Mouse (Mus musculus) megakaryocyte, embryonic 14.5 days (primary cell): Measurements from ENCODE around the gene Siae. TPM values are rescaled to one million over a fixed set of nuclear protein-coding genes. Genes with fewer than 3 reads are reported as not detected.

ENCODE experiments used
- H3K27me3 ChIP-seq: replicated peaks from 2 replicates; pipeline ENCODE3; 2012; ENCODE audit warnings: inconsistent platforms
- H3K36me3 ChIP-seq: replicated peaks from 2 replicates; pipeline ENCODE3; 2012; ENCODE audit warnings: low read length, inconsistent platforms, mixed read lengths
- H3K4me1 ChIP-seq: 2 replicates; pipeline ENCODE4 v1.6.1; 2012; ENCODE audit warnings: inconsistent platforms
- H3K4me3 ChIP-seq: replicated peaks from 2 replicates; pipeline ENCODE3; 2012; ENCODE audit warnings: moderate library complexity, mild to moderate bottlenecking, inconsistent platforms
- H3K9me3 ChIP-seq: 2 replicates; pipeline ENCODE4 v1.6.1; 2012; ENCODE audit warnings: inconsistent platforms
- FLI1 ChIP-seq: IDR thresholded peaks from 2 replicates; pipeline ENCODE4 v1.6.1; 2012; ENCODE audit warnings: low read length, inconsistent platforms, mixed read lengths
- GATA1 ChIP-seq: IDR thresholded peaks from 3 replicates; pipeline ENCODE4 v1.6.1; 2012; ENCODE audit warnings: mixed read lengths, low read length, inconsistent platforms, borderline replicate concordance
- polyA plus RNA-seq: library from polyadenylated mRNA; stranded (reverse); fragments of >175 nt; gene quantifications from 2 replicates; pipeline ENCODE4 v1.2.3, GENCODE M21; 2012; ENCODE audit warnings: low replicate concordance; ENCODE audit not compliant: insufficient read depth

Gene Siae
- polyA plus RNA-seq, 1 experiment: 0.40 TPM

DNA sequence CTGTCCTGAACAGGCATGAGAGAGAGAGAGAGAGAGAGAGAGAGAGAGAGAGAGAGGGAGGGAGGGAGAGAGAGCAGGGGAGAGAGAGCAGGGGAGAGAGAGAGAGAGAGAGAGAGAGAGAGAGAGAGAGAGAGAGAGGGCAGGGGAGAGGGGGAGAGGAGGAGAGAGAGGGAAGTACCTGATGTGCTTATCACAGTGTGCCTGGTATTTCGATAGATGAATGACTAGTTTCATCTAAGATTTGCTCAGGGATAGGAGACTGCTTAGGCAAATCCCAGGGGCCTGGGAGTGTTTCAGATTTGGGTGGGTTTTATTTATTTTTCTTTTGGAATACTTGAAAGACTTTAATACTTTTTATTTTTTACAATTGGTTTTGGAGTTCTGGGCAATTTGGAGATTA lies 107.7 kb downstream of the Siae start:
- Histone ChIP-seq H3K9me3 (no peaks in the 10 kb centered on the region), H3K4me1 (peaks cover 11% of the 10 kb centered on the region; the same call in 1 of the 2 replicates), H3K27me3 (peaks cover 25% of the 10 kb centered on the region), H3K36me3 (no peaks in the 10 kb centered on the region), H3K4me3 (no peak overlapping the region)
- TF ChIP-seq GATA1: no peak
- TF ChIP-seq FLI1: no peak

- peaks cover 32% of the 10 kb centered on the region for H3K27me3 ChIP-seq
- no peaks in the 10 kb centered on the region for H3K36me3 ChIP-seq
These were observed 109.1 kb downstream of the Siae start for GRCm38 (mm10) chr9:37664604-37665003.

DNA sequence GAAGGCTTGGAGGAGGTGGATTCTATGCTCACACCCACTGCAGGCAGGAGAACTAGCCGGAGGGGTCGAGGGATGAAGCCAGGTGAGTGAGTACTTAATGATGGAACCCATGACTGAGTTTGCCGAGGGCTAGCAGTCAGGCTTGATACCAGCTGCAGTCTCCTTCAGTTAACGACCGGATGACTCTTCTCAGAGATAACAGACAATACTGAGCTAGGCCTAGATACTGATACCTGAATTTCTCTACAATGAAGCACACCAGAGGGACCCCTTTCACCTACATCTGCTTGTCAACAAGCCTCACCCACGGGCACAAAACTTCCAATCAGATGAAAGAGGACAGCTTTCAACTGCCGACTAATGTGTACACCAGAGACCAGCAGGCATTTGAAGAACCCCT lies 110.5 kb downstream of the Siae start:
- Histone ChIP-seq H3K4me1 (peaks cover 3% of the 10 kb centered on the region), H3K4me3 (no peak overlapping the region), H3K27me3 (peaks cover 32% of the 10 kb centered on the region), H3K9me3 (no peaks in the 10 kb centered on the region), H3K36me3 (no peaks in the 10 kb centered on the region)
- TF ChIP-seq FLI1: no peak
- no peak for TF ChIP-seq GATA1

More at GRCm38 (mm10) chr9:37664604-37665003, 109.1 kb downstream of the Siae start:
- H3K9me3 ChIP-seq: no peaks in the 10 kb centered on the region
- H3K4me1 ChIP-seq: peaks cover 3% of the 10 kb centered on the region
- no peak overlapping the region for H3K4me3 ChIP-seq
- TF ChIP-seq GATA1 (no peak), FLI1 (no peak)

DNA sequence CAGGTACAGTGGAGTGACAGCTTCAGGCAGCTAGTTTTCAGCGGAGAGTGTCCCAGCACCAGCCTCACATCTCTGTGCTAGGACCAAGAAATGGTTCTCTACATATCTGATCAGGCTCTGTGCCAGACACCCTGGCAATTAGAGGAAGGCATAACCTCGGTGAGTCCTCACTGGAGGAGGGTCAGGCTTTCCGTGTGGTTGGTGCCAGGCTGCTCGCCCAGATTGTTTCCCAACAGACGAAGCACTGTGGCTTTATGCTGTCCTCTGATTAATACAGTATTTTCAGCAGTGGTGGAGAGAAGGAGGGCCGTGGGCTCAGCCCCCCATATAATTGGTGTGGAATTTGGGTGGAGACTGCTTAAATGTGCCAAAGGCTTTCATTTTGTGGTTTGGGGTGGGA lies 113.6 kb downstream of the Siae start, which contains the start of gene Panx3:
Panx3 (minus strand) TSS at position 121 of the 400 bp plus-strand sequence.
- Histone ChIP-seq H3K4me3 (no peak within 1 kb of the TSS), H3K4me1 (peaks cover 3% of the 10 kb centered on the region), H3K27me3 (peaks cover 21% of the 10 kb centered on the region), H3K9me3 (peaks cover 5% of the 10 kb centered on the region), H3K36me3 (no peaks in the 10 kb centered on the region)
- TF ChIP-seq FLI1 (no peak), GATA1 (no peak)

GRCm38 (mm10) chr9:37669678-37670077 lies 114.2 kb downstream of the Siae start:
- Histone ChIP-seq H3K4me3 (no peak overlapping the region), H3K4me1 (peaks cover 3% of the 10 kb centered on the region), H3K9me3 (peaks cover 5% of the 10 kb centered on the region), H3K36me3 (no peaks in the 10 kb centered on the region), H3K27me3 (peaks cover 21% of the 10 kb centered on the region)
- TF ChIP-seq GATA1 (no peak), FLI1 (no peak)

GRCm38 (mm10) chr9:37670261-37670660 lies 114.8 kb downstream of the Siae start:
- H3K4me3 ChIP-seq: no peak overlapping the region
- peaks cover 5% of the 10 kb centered on the region for H3K9me3 ChIP-seq
- TF ChIP-seq GATA1 (no peak), FLI1 (no peak)
- H3K27me3 ChIP-seq: peaks cover 19% of the 10 kb centered on the region
- no peaks in the 10 kb centered on the region for H3K36me3 ChIP-seq
- H3K4me1 ChIP-seq: peaks cover 3% of the 10 kb centered on the region

- TF ChIP-seq GATA1 (no peak), FLI1 (no peak)
- Histone ChIP-seq H3K9me3 (peaks cover 5% of the 10 kb centered on the region), H3K36me3 (no peaks in the 10 kb centered on the region), H3K27me3 (no peaks in the 10 kb centered on the region), H3K4me3 (no peak overlapping the region), H3K4me1 (no peaks in the 10 kb centered on the region)
These were observed 119.8 kb downstream of the Siae start for GRCm38 (mm10) chr9:37675287-37675686.

DNA sequence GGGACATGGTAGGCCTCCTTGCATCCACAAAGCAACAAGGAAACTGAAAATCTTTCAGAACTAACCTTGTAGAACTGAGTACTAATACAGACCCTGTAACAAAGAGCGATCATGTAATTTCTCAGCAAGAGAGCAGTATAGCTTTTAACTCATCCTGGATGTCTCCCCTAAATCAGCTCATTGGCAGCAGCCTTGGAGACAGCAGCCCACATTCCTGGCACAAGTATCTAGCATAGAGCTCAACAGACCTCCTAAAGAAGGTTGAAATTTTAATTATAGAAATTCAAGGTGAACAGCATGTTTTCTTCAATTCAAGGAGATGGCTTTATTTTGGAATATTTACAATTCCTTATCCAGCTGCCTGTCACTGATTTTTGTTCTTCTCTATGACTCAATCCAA lies 125.6 kb downstream of the Siae start:
- TF ChIP-seq GATA1: no peak
- no peak for TF ChIP-seq FLI1

DNA sequence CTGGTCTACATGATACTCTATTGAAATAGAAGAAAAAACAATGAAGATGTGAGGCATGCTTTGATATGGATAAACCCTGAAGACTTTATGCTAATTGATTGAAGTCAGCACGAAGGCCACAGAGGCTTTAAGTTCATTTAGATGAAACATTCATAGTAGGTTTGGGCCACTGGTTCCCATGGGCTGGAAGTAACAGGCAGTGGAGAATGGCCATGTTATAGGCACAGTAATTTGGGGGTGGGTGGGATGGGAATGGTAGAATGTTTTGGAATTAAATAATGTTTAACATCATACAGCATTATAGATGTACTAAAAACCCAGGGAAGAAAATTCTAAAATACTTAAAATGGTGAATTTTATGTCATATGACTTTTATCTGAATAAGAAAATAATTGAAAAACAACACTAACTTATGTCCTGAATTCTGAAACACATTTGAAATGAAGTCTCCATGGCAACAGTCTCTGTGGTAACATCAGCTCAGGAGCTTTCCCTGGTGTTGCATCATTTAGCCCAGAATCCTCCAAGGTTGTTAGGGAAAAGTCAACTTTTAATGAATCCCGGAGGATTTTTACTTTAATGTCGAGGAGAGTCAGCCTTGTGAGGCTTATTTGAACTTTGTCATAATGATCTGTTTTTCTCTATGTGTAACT lies 131.9 kb downstream of the Siae start:
- Histone ChIP-seq H3K4me3 (no peak overlapping the region), H3K4me1 (no peaks in the 10 kb centered on the region), H3K9me3 (no peaks in the 10 kb centered on the region), H3K36me3 (no peaks in the 10 kb centered on the region), H3K27me3 (no peaks in the 10 kb centered on the region)
- TF ChIP-seq FLI1: no peak
- TF ChIP-seq GATA1: no peak

More for the DNA sequence above, 125.6 kb downstream of the Siae start:
- no peaks in the 10 kb centered on the region for H3K36me3 ChIP-seq
- no peak overlapping the region for H3K4me3 ChIP-seq
- H3K9me3 ChIP-seq: no peaks in the 10 kb centered on the region
- no peaks in the 10 kb centered on the region for H3K27me3 ChIP-seq
- no peaks in the 10 kb centered on the region for H3K4me1 ChIP-seq

DNA sequence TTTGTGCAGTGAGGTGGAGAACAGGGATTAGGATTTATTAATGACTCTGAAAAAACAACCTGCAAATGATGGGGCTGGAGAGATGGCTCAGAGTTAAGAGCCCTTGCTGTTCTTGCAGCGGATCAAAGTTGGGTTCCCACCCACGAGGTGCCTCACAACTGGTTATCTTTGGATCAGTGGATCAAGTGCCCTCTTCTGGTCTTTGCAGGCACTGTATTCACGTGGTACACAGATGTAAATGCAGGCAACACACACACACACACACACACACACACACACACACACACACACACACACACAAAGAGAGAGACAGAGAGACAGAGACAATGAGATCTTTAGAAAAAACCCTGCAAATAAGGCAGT lies 132.4 kb downstream of the Siae start:
- H3K36me3 ChIP-seq: no peaks in the 10 kb centered on the region
- H3K9me3 ChIP-seq: no peaks in the 10 kb centered on the region
- no peak for TF ChIP-seq FLI1
- TF ChIP-seq GATA1: no peak
- no peaks in the 10 kb centered on the region for H3K27me3 ChIP-seq
- no peaks in the 10 kb centered on the region for H3K4me1 ChIP-seq
- H3K4me3 ChIP-seq: no peak overlapping the region

- Histone ChIP-seq H3K4me1 (no peaks in the 10 kb centered on the region), H3K4me3 (no peak overlapping the region), H3K27me3 (no peaks in the 10 kb centered on the region), H3K9me3 (no peaks in the 10 kb centered on the region), H3K36me3 (no peaks in the 10 kb centered on the region)
- no peak for TF ChIP-seq FLI1
- TF ChIP-seq GATA1: no peak
These were observed 134.6 kb downstream of the Siae start for GRCm38 (mm10) chr9:37689970-37690686.

Other genes starting within 250 kb of the Siae start
- gene Ccdc15, start 207.3 kb upstream of the Siae start, polyA plus RNA-seq: 2.8 TPM in 1 of 2 replicates, not detected in the other
- gene Hepacam, start 188.3 kb upstream of the Siae start, polyA plus RNA-seq: not detected in 2 replicates
- not detected in 2 replicates for gene Robo4, start 153.8 kb upstream of the Siae start, polyA plus RNA-seq
- gene Robo3, start 122.5 kb upstream of the Siae start, polyA plus RNA-seq: 433 and 1,147 TPM in 2 replicates
- gene Msantd2, start 66.4 kb upstream of the Siae start, polyA plus RNA-seq: 1.5 and 3.5 TPM in 2 replicates
- gene Esam, start 27.6 kb upstream of the Siae start, polyA plus RNA-seq: 10.7 and 14.5 TPM in 2 replicates
- gene Vsig2, start 16.4 kb upstream of the Siae start, polyA plus RNA-seq: not detected in 2 replicates
- 5,423 and 8,339 TPM in 2 replicates for gene Nrgn, start 2.8 kb upstream of the Siae start, polyA plus RNA-seq
- 1.8 TPM in 1 of 2 replicates, not detected in the other for gene Spa17, start 58.0 kb downstream of the Siae start, polyA plus RNA-seq
- 34.5 and 61.7 TPM in 2 replicates for gene Tbrg1, start 101.6 kb downstream of the Siae start, polyA plus RNA-seq
- not detected in 2 replicates for gene Panx3, start 113.5 kb downstream of the Siae start, polyA plus RNA-seq
- not detected in 2 replicates for gene Olfr160, start 160.6 kb downstream of the Siae start, polyA plus RNA-seq
- not detected in 2 replicates for gene Olfr874, start 189.4 kb downstream of the Siae start, polyA plus RNA-seq
- gene Olfr875, start 216.2 kb downstream of the Siae start, polyA plus RNA-seq: not detected in 2 replicates
- not detected in 2 replicates for gene Olfr876, start 247.3 kb downstream of the Siae start, polyA plus RNA-seq